Mouse (Mus musculus): ENCODE results near the gene Gm5150. TPM values are rescaled to one million over a fixed set of nuclear protein-coding genes. Genes with fewer than 3 reads are reported as not detected.

Gm5150 gene
- 1.4 TPM for total RNA-seq (2023)

GRCm38 (mm10) chr3:16006215-16006614, at the start of gene Gm5150:
Gene Gm5150 (minus strand): TSS chr3:16006437.

Other genes starting within 250 kb of the Gm5150 start
- 1.6 TPM for gene Sirpb1c, start 157.9 kb downstream of the Gm5150 start, total RNA-seq (2023)